Mouse (Mus musculus): ENCODE measurements around the gene Sgpp1. TPM values are rescaled to one million over a fixed set of nuclear protein-coding genes. Genes with fewer than 3 reads are reported as not detected.

Sgpp1 gene
- 21.4 TPM for polyA plus RNA-seq (2014; fragmentation: Illumina TruSeq; extraction: RNeasy Lipid Tissue Mini Kit (QIAGEN cat#74804); ENCODE audit: low read depth, low replicate concordance)

DNA sequence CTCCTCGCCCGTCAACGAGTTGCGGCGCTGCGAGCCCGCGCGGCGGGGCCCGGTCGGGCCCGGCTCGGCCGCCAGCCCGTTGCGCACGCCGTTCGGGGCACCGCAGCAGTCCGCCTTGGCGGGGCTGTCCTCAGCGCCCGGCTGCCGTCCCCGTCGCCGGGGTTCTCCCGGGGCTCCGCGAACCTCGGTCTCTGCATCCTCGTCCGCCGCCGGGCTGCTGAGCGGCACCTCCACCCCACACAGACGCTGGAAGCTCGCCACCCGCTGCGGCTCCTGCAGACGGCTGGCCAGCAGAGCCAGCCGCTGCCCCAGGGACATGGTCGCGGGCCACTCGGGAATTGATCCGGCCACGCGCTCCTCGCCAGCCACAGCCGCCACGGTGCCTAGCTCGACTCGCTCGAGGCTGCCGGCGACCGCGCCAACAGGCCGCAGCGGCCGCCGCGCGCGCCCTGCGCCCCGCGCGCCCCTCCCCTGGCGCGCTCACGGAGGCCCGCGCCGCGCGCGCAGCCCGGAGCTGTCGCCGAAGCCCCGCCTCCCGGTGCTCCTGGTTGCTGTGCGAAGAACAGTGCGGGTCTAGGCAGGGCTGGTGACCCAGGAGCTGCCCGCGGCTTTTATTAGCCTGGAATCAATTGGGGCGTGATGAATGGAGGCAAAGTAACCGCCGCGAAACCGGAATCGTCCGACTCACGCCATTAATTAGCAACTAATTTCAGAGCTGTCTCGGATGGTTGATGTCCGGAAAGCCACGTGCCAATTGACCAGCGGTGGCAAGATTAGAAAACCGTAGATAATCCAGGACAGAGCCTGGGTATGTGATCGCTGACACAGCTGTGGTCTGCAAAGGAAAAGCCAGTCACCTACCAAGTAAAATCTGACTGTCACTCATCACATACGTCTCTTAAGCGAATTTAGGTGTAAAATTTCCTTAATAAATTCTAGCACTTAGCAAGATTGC, at the start of gene Sgpp1:
Gene Sgpp1 (minus strand): TSS at position 484 of the 955 bp plus-strand sequence.

DNA sequence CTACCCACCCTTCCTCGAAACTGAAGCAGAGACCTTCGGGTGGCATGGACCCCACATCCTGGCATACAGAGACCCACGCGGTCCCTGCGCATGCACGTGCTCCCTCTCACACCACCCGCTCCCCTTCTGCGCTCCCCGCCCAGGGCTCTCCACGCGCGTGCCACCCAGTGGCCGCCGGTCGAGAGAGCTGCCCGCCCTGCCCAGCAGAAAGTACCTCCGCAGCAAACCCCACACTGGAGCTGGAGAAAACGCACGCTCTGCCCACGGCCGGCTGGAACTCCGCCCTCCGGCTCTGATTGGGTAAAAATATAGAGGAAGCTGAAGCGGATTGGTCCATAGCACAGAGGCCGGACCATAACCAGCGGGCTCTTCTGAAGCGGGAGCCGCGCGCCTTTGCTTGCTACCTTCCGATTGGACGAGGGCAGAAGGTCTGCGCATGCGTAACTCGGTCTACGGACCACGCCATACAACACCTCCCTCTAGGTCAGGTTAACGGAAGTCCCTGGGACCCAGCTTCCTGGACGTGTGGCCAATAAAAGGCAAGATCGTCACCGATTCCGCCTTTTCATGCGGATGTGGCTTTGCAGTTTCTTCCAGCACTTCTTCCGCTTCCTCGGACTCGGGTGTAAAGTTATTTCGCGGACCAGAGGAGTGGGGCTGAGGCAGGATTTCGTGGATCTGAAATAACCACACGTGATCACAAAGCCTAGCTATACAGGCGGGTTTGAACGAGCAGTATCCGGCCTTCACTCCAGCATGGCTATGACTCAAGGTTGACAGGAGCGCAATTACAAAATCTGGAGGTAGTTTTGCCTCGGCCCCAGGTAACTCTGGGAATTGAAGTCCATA, 66.0 kb downstream of the Sgpp1 start, which contains the start of gene Wdr89:
Gene Wdr89 (minus strand): TSS at position 280 of the 849 bp plus-strand sequence.

Other genes with a start within 250 kb of the Sgpp1 start
- 25.7 TPM for gene Ppp2r5e, start 139.5 kb downstream of the Sgpp1 start, polyA plus RNA-seq (2014; fragmentation: Illumina TruSeq; extraction: RNeasy Lipid Tissue Mini Kit (QIAGEN cat#74804); ENCODE audit: low read depth, low replicate concordance)
- gene Wdr89, start 66.2 kb downstream of the Sgpp1 start, polyA plus RNA-seq (2014; fragmentation: Illumina TruSeq; extraction: RNeasy Lipid Tissue Mini Kit (QIAGEN cat#74804); ENCODE audit: low read depth, low replicate concordance), result 3.8 TPM
- gene Syne2, start 82.4 kb upstream of the Sgpp1 start, polyA plus RNA-seq (2014; fragmentation: Illumina TruSeq; extraction: RNeasy Lipid Tissue Mini Kit (QIAGEN cat#74804); ENCODE audit: low read depth, low replicate concordance), result 33.0 TPM